Mouse (Mus musculus) CH12.LX (cell line): Measurements from ENCODE around the gene Thbs4. TPM values are rescaled to one million over a fixed set of nuclear protein-coding genes. Genes with fewer than 3 reads are reported as not detected.

Experiments used
- DNase-seq: peaks from one replicate; pipeline ENCODE4 v3.0.0-alpha.2; 2013; ENCODE audit errors: extremely low read depth
- H3K27ac ChIP-seq: 2 replicates; pipeline ENCODE4 v1.5.1; 2012; ENCODE audit warnings: low read depth, mild to moderate bottlenecking, control low read depth, moderate library complexity; ENCODE audit not compliant: insufficient read depth
- H3K27me3 ChIP-seq: replicated peaks from 2 replicates; pipeline ENCODE3; 2012; ENCODE audit warnings: inconsistent platforms
- H3K36me3 ChIP-seq, 2 experiments: replicated peaks in 1 of 2; 2 replicates each; pipeline versions ENCODE3 to v1.6.1; 2012; ENCODE audit warnings: inconsistent platforms in 1 of 2, low read length in 1 of 2, mild to moderate bottlenecking in 1 of 2, mixed read lengths in 1 of 2, moderate library complexity in 1 of 2; ENCODE audit not compliant: control insufficient read depth in 1 of 2, insufficient read depth in 1 of 2
- H3K4me1 ChIP-seq, 2 experiments: 2 replicates each; pipeline ENCODE4 v1.6.1; 2012; ENCODE audit warnings: inconsistent platforms in 1 of 2, moderate library complexity in 1 of 2; ENCODE audit not compliant: insufficient read depth in 2 of 2, control insufficient read depth in 1 of 2
- H3K4me2 ChIP-seq: 2 replicates; pipeline ENCODE4 v1.6.1; 2012; ENCODE audit warnings: low read depth, mild to moderate bottlenecking, control low read depth; ENCODE audit not compliant: poor library complexity, insufficient read depth, severe bottlenecking
- H3K4me3 ChIP-seq, 3 experiments: fragments of 150-350 bp in 1 of 3; sonication (generic) in 1 of 3; replicated peaks in 1 of 3; 2 replicates each; pipeline versions ENCODE3 to v1.5.1; 2011 to 2012; ENCODE audit warnings: low read depth in 2 of 3, low read length in 2 of 3, mild to moderate bottlenecking in 2 of 3, moderate library complexity in 2 of 3, control low read depth in 1 of 3, improper control_type of control experiment in 1 of 3, inconsistent platforms in 1 of 3, mixed read lengths in 1 of 3; ENCODE audit not compliant: poor library complexity in 1 of 3
- H3K79me2 ChIP-seq: replicated peaks from 2 replicates; pipeline ENCODE4 v1.6.1; 2012; ENCODE audit warnings: mild to moderate bottlenecking, moderate library complexity; ENCODE audit not compliant: control insufficient read depth, poor library complexity, insufficient read depth, severe bottlenecking; ENCODE audit errors: extremely low read depth
- H3K9ac ChIP-seq: 2 replicates; pipeline ENCODE4 v1.6.1; 2012; ENCODE audit warnings: low read depth, mild to moderate bottlenecking, control low read depth, moderate library complexity; ENCODE audit not compliant: insufficient read depth
- H3K9me3 ChIP-seq: replicated peaks from 2 replicates; pipeline ENCODE3; 2012; ENCODE audit warnings: low read length, inconsistent platforms, mixed read lengths
- BHLHE40 ChIP-seq: IDR thresholded peaks from 2 replicates; pipeline ENCODE4 v1.6.1; 2011; ENCODE audit warnings: mild to moderate bottlenecking, low read depth, low read length, improper control_type of control experiment
- CHD1 ChIP-seq: IDR thresholded peaks from 2 replicates; pipeline ENCODE4 v1.6.1; 2012; ENCODE audit warnings: low read depth, low read length, improper control_type of control experiment, inconsistent platforms
- CHD2 ChIP-seq: IDR thresholded peaks from 2 replicates; pipeline ENCODE4 v1.6.1; 2011; ENCODE audit warnings: low read length, improper control_type of control experiment
- CTCF ChIP-seq, 2 experiments: IDR thresholded peaks in 1 of 2; conservative IDR thresholded peaks in 1 of 2; 2 replicates each; pipeline ENCODE4 v1.5.1; 2011 to 2012; ENCODE audit warnings: low read depth in 2 of 2, low read length in 2 of 2, improper control_type of control experiment in 1 of 2, inconsistent platforms in 1 of 2, mild to moderate bottlenecking in 1 of 2, moderate library complexity in 1 of 2
- ELF1 ChIP-seq: IDR thresholded peaks from 2 replicates; pipeline ENCODE4 v1.6.1; 2014; ENCODE audit warnings: low read depth, mild to moderate bottlenecking, inconsistent platforms, low read length, improper control_type of control experiment
- ETS1 ChIP-seq: conservative IDR thresholded peaks from 2 replicates; pipeline ENCODE4 v1.6.1; 2012; ENCODE audit warnings: low read depth, mild to moderate bottlenecking, inconsistent platforms, low read length, improper control_type of control experiment, moderate library complexity
- JUND ChIP-seq: conservative IDR thresholded peaks from 2 replicates; pipeline ENCODE4 v1.6.1; 2011; ENCODE audit warnings: low read depth, low read length, improper control_type of control experiment
- KAT2A ChIP-seq: IDR thresholded peaks from 2 replicates; pipeline ENCODE4 v1.6.1; 2012; ENCODE audit warnings: low read length, improper control_type of control experiment, inconsistent platforms; ENCODE audit not compliant: insufficient replicate concordance
- MXI1 ChIP-seq: IDR thresholded peaks from 2 replicates; pipeline ENCODE4 v1.6.1; 2011; ENCODE audit warnings: mild to moderate bottlenecking, low read depth, low read length, improper control_type of control experiment
- MYC ChIP-seq: IDR thresholded peaks from 2 replicates; pipeline ENCODE4 v1.6.1; 2011; ENCODE audit warnings: low read depth, mild to moderate bottlenecking, improper control_type of control experiment, low read length
- RAD21 ChIP-seq: IDR thresholded peaks from 2 replicates; pipeline ENCODE4 v1.6.1; 2011; ENCODE audit warnings: low read depth, mild to moderate bottlenecking, low read length, improper control_type of control experiment, moderate library complexity
- SMC3 ChIP-seq: IDR thresholded peaks from 2 replicates; pipeline ENCODE4 v1.6.1; 2011; ENCODE audit warnings: low read depth, low read length, improper control_type of control experiment
- USF2 ChIP-seq: conservative IDR thresholded peaks from 2 replicates; pipeline ENCODE4 v1.6.1; 2011; ENCODE audit warnings: low read depth, low read length, improper control_type of control experiment
- ZKSCAN1 ChIP-seq: IDR thresholded peaks from 2 replicates; pipeline ENCODE4 v1.6.1; 2012; ENCODE audit warnings: low read depth, inconsistent platforms, low read length, improper control_type of control experiment, borderline replicate concordance
- ZMIZ1 ChIP-seq: IDR thresholded peaks from 2 replicates; pipeline ENCODE4 v1.6.1; 2012; ENCODE audit warnings: low read depth, mild to moderate bottlenecking, inconsistent platforms, low read length, improper control_type of control experiment
- ZNF384 ChIP-seq: IDR thresholded peaks from 2 replicates; pipeline ENCODE4 v1.6.1; 2012; ENCODE audit warnings: low read depth, low read length, improper control_type of control experiment, inconsistent platforms
- dilution Hi-C: fragments of 300-500 bp; cut with MboI; formaldehyde crosslinking; loops from 2 replicates; pipeline ENCODE4 v1.14.3; 2020; ENCODE audit warnings: low sequenced_read_pairs; ENCODE audit not compliant: extremely low pct_unique_long_range_greater_than_20kb, extremely low pct_ligation_motif_present
- in situ Hi-C: fragments of 300-500 bp; cut with MboI; formaldehyde crosslinking; loops from 3 replicates; pipeline ENCODE4 v1.14.3; 2019; ENCODE audit warnings: low sequenced_read_pairs, low pct_ligation_motif_present, low pct_unique_long_range_greater_than_20kb, mixed read lengths
- polyA plus RNA-seq: library from polyadenylated mRNA; unstranded; fragments of >175 nt; gene quantifications from 2 replicates; pipeline ENCODE4 v1.2.1, GENCODE M21; 2012; ENCODE audit warnings: low read depth; ENCODE audit not compliant: insufficient read length
- total RNA-seq, 2 experiments: library from RNA; depleted of rRNA; stranded (reverse); fragments of 300-350 nt in 1 of 2; fragments of >200 nt in 1 of 2; gene quantifications; 2 replicates each; pipeline ENCODE4 v1.2.3; 2012 to 2014

Thbs4 gene
- total and polyA plus RNA-seq, 3 experiments: not detected

GRCm38 (mm10) chr13:92709535-92709934, 85.1 kb downstream of the Thbs4 start:
- no peak overlapping the region for H3K27ac ChIP-seq
- no peak overlapping the region for H3K9ac ChIP-seq
- H3K4me2 ChIP-seq: no peak overlapping the region
- no peak for DNase-seq
- no peaks in the 10 kb centered on the region for H3K27me3 ChIP-seq
- no peaks in the 10 kb centered on the region for H3K9me3 ChIP-seq
- no peak overlapping the region for H3K4me3 ChIP-seq
- in situ Hi-C loops: no loop called here
- peaks cover 0 to 12% of the 10 kb centered on the region in 2 experiments; a peak in 2 of 4 replicates for H3K4me1 ChIP-seq
- H3K36me3 ChIP-seq: peaks cover 0 to 5% of the 10 kb centered on the region in 2 experiments
- dilution Hi-C loops: no loop called here
- H3K79me2 ChIP-seq: no peaks in the 10 kb centered on the region
- TF ChIP-seq MYC: no peak
- TF ChIP-seq, all 38 proteins: peak for 0

GRCm38 (mm10) chr13:92708466-92708865, 86.2 kb downstream of the Thbs4 start:
- Histone ChIP-seq H3K27ac (no peak overlapping the region), H3K27me3 (no peaks in the 10 kb centered on the region), H3K79me2 (no peaks in the 10 kb centered on the region), H3K4me2 (no peak overlapping the region), H3K9ac (no peak overlapping the region), H3K9me3 (no peaks in the 10 kb centered on the region), H3K4me1 (peaks cover 0 to 12% of the 10 kb centered on the region in 2 experiments; a peak in 2 of 4 replicates), H3K36me3 (peaks cover 0 to 5% of the 10 kb centered on the region in 2 experiments), H3K4me3 (no peak overlapping the region)
- dilution Hi-C loops: no loop called here
- in situ Hi-C loops: no loop called here
- DNase-seq: no peak
- TF ChIP-seq MXI1 (no peak), ZKSCAN1 (no peak), CHD1 (no peak), ETS1 (no peak), ZNF384 (no peak), JUND (no peak), ELF1 (no peak), KAT2A (no peak), USF2 (no peak), ZMIZ1 (no peak), CHD2 (no peak), BHLHE40 (no peak)
- TF ChIP-seq, all 38 proteins: peak for 0

- H3K9me3 ChIP-seq: no peaks in the 10 kb centered on the region
- dilution Hi-C loops: no loop called here
- no peak for DNase-seq
- no peak overlapping the region for H3K27ac ChIP-seq
- no peaks in the 10 kb centered on the region for H3K79me2 ChIP-seq
- in situ Hi-C loops: no loop called here
- no peak overlapping the region for H3K4me3 ChIP-seq
- peaks cover 0 to 12% of the 10 kb centered on the region in 2 experiments; a peak in 2 of 4 replicates for H3K4me1 ChIP-seq
- TF ChIP-seq SMC3 (peak; percentile 28), CTCF (conservative IDR thresholded peaks at IDR 0.05 in 1 of 2, IDR thresholded peaks at IDR 0.05 in 1 of 2; ENCODE audit: low read depth in 2 of 2, low read length in 2 of 2) (peak in 1 of 2 experiments; percentile 28; a peak in 2 of 4 replicates), ZNF384 (no peak), RAD21 (peak; percentile 30)
- H3K27me3 ChIP-seq: no peaks in the 10 kb centered on the region
- H3K9ac ChIP-seq: no peak overlapping the region
- H3K4me2 ChIP-seq: no peak overlapping the region
- peaks cover 0 to 5% of the 10 kb centered on the region in 2 experiments for H3K36me3 ChIP-seq
Observed at GRCm38 (mm10) chr13:92707941-92708340, 86.7 kb downstream of the Thbs4 start.
